Mouse (Mus musculus) embryonic facial prominence, embryonic 15.5 days (tissue): ENCODE measurements around the gene Arhgef11. TPM values are rescaled to one million over a fixed set of nuclear protein-coding genes. Genes with fewer than 3 reads are reported as not detected.
A peak's percentile ranks its signal among the peaks of the same experiment; 100 is the strongest.
"Not testable (repeated sequence)": the region's sequence is repeated elsewhere in the genome, so short reads cannot be mapped to it uniquely, and the experiment has no call there.

ENCODE experiments used
- ATAC-seq: fragments of 200-750 bp; cut with Nextera tagmentation; 2 replicates; pipeline ENCODE4 v1.8.0; 2017; ENCODE audit warnings: low read depth, moderate TSS enrichment; ENCODE audit not compliant: insufficient number of reproducible peaks, low FRiP score, low TSS enrichment
- H3K27ac ChIP-seq: fragments of 300-500 bp; sonication (generic); replicated peaks from 2 replicates; pipeline ENCODE4 v1.5.1; 2015; ENCODE audit warnings: mild to moderate bottlenecking, inconsistent platforms
- H3K27me3 ChIP-seq: fragments of 300-500 bp; sonication (generic); 2 replicates; pipeline ENCODE4 v1.6.1; 2015; ENCODE audit warnings: inconsistent platforms
- H3K36me3 ChIP-seq: fragments of 300-500 bp; sonication (generic); 2 replicates; pipeline ENCODE4 v1.6.1; 2015; ENCODE audit warnings: mild to moderate bottlenecking, inconsistent platforms
- H3K4me1 ChIP-seq: fragments of 300-500 bp; sonication (generic); 2 replicates; pipeline ENCODE4 v1.6.1; 2015; ENCODE audit warnings: inconsistent platforms
- H3K4me2 ChIP-seq: fragments of 300-500 bp; sonication (generic); replicated peaks from 2 replicates; pipeline ENCODE4 v1.6.1; 2015; ENCODE audit warnings: mild to moderate bottlenecking, inconsistent platforms
- H3K4me3 ChIP-seq: fragments of 300-500 bp; sonication (generic); replicated peaks from 2 replicates; pipeline ENCODE4 v1.5.1; 2015; ENCODE audit warnings: mild to moderate bottlenecking, inconsistent platforms
- H3K9ac ChIP-seq: fragments of 300-500 bp; sonication (generic); 2 replicates; pipeline ENCODE4 v1.6.1; 2015; ENCODE audit warnings: inconsistent platforms
- H3K9me3 ChIP-seq: fragments of 300-500 bp; sonication (generic); replicated peaks from 2 replicates; pipeline ENCODE4 v1.6.1; 2016; ENCODE audit warnings: inconsistent platforms
- WGBS: fragments of 180-500 bp; shearing (Covaris S2); methylation state at CpG from one replicate; pipeline ENCODE4 v1.1.7; 2015; 5-methylcytosine and 5-hydroxymethylcytosine counted together
- polyA plus RNA-seq: library from polyadenylated mRNA; unstranded; fragments of >200 nt; fragmentation: Nextera tagmentation; extraction: Ambion mirVana; gene quantifications from 2 replicates; pipeline ENCODE4 v1.2.1, GENCODE M21; 2015

Gene Arhgef11
- polyA plus RNA-seq: 16.4 and 18.3 TPM in 2 replicates

GRCm38 (mm10) chr3:87616957-87617810 lies at the start of gene Arhgef11:
Arhgef11 (plus strand) TSS chr3:87617559.
- no peaks in the 10 kb centered on the region for H3K9me3 ChIP-seq
- peak within 1 kb of the TSS; percentile 85 for H3K4me3 ChIP-seq
- H3K27ac ChIP-seq: peak within 1 kb of the TSS; percentile 95
- H3K4me1 ChIP-seq: peaks cover 28% of the 10 kb centered on the region
- no peaks in the 10 kb centered on the region for H3K27me3 ChIP-seq
- no peaks in the 10 kb centered on the region for H3K36me3 ChIP-seq
- peak within 1 kb of the TSS; percentile 83 for H3K4me2 ChIP-seq
- WGBS: 1% methylated on average over 85 of the region's 101 CpGs
- ATAC-seq: peak; percentile 95
- peak within 1 kb of the TSS; percentile 89 for H3K9ac ChIP-seq

- Histone ChIP-seq H3K27ac (no peak overlapping the region), H3K4me1 (peaks cover 10% of the 10 kb centered on the region), H3K9ac (no peak overlapping the region), H3K27me3 (no peaks in the 10 kb centered on the region), H3K4me3 (no peak overlapping the region), H3K9me3 (no peaks in the 10 kb centered on the region), H3K36me3 (no peaks in the 10 kb centered on the region), H3K4me2 (no peak overlapping the region)
- 92% methylated on average over 5 of the region's 5 CpGs for WGBS
- ATAC-seq: no peak
Observed at GRCm38 (mm10) chr3:87568681-87569080, 48.7 kb upstream of the Arhgef11 start.

DNA sequence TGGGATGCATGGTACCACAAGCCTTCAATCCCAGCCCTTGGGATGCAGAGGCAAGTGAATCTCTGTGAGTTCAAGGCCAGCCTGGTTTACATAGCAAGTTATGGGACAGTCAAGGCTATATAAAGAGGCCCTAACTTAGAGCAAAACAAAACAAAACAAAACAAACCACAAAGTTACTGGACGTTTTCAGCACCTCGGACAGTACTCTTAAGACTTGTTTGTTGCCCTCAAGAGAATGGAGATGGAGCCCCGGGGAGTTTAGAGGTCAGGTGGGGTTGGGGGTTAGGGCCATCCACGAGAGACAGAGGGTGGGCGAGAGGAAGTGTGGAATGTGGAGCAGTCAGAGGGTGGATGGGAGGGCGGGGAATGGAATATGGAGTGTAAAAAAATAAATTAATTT lies 41.6 kb upstream of the Arhgef11 start:
- no peak overlapping the region for H3K4me2 ChIP-seq
- H3K4me3 ChIP-seq: no peak overlapping the region
- no peaks in the 10 kb centered on the region for H3K27me3 ChIP-seq
- H3K9ac ChIP-seq: no peak overlapping the region
- H3K27ac ChIP-seq: no peak overlapping the region
- 28% methylated on average over 6 of the region's 6 CpGs for WGBS
- no peak for ATAC-seq
- H3K9me3 ChIP-seq: no peaks in the 10 kb centered on the region
- no peaks in the 10 kb centered on the region for H3K4me1 ChIP-seq
- no peaks in the 10 kb centered on the region for H3K36me3 ChIP-seq

GRCm38 (mm10) chr3:87582259-87582658 lies 35.1 kb upstream of the Arhgef11 start:
- WGBS: 93% methylated on average over 4 of the region's 4 CpGs
- Histone ChIP-seq H3K4me1 (no peaks in the 10 kb centered on the region), H3K36me3 (no peaks in the 10 kb centered on the region), H3K4me3 (no peak overlapping the region), H3K9me3 (no peaks in the 10 kb centered on the region), H3K9ac (no peak overlapping the region), H3K4me2 (no peak overlapping the region), H3K27me3 (no peaks in the 10 kb centered on the region), H3K27ac (no peak overlapping the region)
- ATAC-seq: no peak

GRCm38 (mm10) chr3:87593793-87594192 lies 23.6 kb upstream of the Arhgef11 start:
- H3K9me3 ChIP-seq: no peaks in the 10 kb centered on the region
- H3K27ac ChIP-seq: no peak overlapping the region
- 69% methylated on average over 5 of the region's 5 CpGs for WGBS
- no peak overlapping the region for H3K4me2 ChIP-seq
- H3K9ac ChIP-seq: no peak overlapping the region
- no peak for ATAC-seq
- H3K27me3 ChIP-seq: no peaks in the 10 kb centered on the region
- H3K36me3 ChIP-seq: no peaks in the 10 kb centered on the region
- no peak overlapping the region for H3K4me3 ChIP-seq
- H3K4me1 ChIP-seq: no peaks in the 10 kb centered on the region

- ATAC-seq, H3K36me3 ChIP-seq, H3K27me3 ChIP-seq, H3K9me3 ChIP-seq, H3K27ac ChIP-seq, H3K9ac ChIP-seq, H3K4me2 ChIP-seq, H3K4me3 ChIP-seq, H3K4me1 ChIP-seq: not testable (repeated sequence)
- 65% methylated on average over 4 of the region's 4 CpGs for WGBS
Observed at GRCm38 (mm10) chr3:87595328-87595727, 22.0 kb upstream of the Arhgef11 start.

DNA sequence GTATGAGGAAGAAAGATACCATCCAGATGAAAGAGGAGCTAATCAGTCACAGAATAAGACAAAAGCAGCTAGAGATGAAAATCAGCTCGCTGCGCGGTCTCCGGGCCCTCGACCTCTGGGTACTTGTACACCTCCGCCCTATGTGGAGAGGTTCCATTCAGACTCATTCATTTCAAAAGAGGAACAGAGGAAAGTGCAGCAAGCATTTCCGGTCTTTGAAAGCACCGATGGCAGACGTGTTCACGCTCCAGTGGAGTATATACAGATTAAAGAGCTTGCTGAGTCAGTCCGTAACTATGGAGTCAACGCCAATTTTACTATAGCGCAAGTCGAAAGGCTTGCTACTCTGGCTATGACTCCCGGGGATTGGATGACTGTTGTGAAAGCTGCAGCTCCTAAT lies 16.3 kb upstream of the Arhgef11 start:
- H3K9ac ChIP-seq, ATAC-seq: not testable (repeated sequence)
- WGBS: 96% methylated on average over 15 of the region's 15 CpGs

GRCm38 (mm10) chr3:87616354-87616753 lies 1.0 kb upstream of the Arhgef11 start:
- Histone ChIP-seq H3K4me3 (no peak overlapping the region; the same call in 1 of the 2 replicates), H3K4me2 (peak overlapping the region; percentile 83)

More for the DNA sequence above, 16.3 kb upstream of the Arhgef11 start:
- not testable (repeated sequence) for H3K27ac ChIP-seq, H3K4me1 ChIP-seq, H3K4me2 ChIP-seq, H3K27me3 ChIP-seq, H3K36me3 ChIP-seq, H3K4me3 ChIP-seq
- H3K9me3 ChIP-seq: peaks cover 18% of the 10 kb centered on the region; the same call in 1 of the 2 replicates

GRCm38 (mm10) chr3:87617811-87618130 lies 412 bp downstream of the Arhgef11 start:
- peak overlapping the region; percentile 89 for H3K9ac ChIP-seq
- H3K4me1 ChIP-seq: peaks cover 31% of the 10 kb centered on the region
- no peaks in the 10 kb centered on the region for H3K36me3 ChIP-seq
- peak overlapping the region; percentile 83 for H3K4me2 ChIP-seq
- H3K27me3 ChIP-seq: no peaks in the 10 kb centered on the region
- H3K27ac ChIP-seq: peak overlapping the region; percentile 95
- no peaks in the 10 kb centered on the region for H3K9me3 ChIP-seq
- no peak for ATAC-seq
- H3K4me3 ChIP-seq: peak overlapping the region; percentile 85
- WGBS: 0% methylated on average over 6 of the region's 6 CpGs

More at GRCm38 (mm10) chr3:87616354-87616753, 1.0 kb upstream of the Arhgef11 start:
- WGBS: 75% methylated on average over 4 of the region's 4 CpGs
- peak overlapping the region; percentile 95; the same call in 1 of the 2 replicates for H3K27ac ChIP-seq
- no peak overlapping the region for H3K9ac ChIP-seq
- H3K4me1 ChIP-seq: peaks cover 26% of the 10 kb centered on the region
- H3K9me3 ChIP-seq: no peaks in the 10 kb centered on the region
- ATAC-seq: no peak
- H3K36me3 ChIP-seq: no peaks in the 10 kb centered on the region
- H3K27me3 ChIP-seq: no peaks in the 10 kb centered on the region

DNA sequence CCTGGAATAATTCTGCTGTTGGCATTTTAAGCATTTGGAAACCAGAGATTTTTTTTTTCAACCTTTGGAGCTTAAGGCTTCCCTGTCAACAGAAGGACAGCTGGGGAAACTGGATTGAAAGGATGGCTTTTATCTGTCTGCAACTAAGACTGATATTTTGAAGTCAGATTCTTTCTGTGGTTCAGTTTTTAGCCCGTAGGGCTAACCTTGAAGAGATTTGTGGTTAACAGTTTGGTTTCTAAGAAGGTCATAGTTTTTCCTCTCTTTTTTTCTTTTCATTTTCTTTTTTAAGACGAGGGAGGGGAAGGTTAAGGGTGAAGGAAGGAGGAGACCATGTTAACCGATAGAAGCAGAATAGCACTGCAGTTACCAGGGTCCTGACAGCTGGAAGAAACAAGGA lies 881 bp downstream of the Arhgef11 start:
- no peak for ATAC-seq
- H3K9me3 ChIP-seq: no peaks in the 10 kb centered on the region
- no peaks in the 10 kb centered on the region for H3K36me3 ChIP-seq
- WGBS: 1% methylated on average over 3 of the region's 3 CpGs
- H3K4me2 ChIP-seq: peak overlapping the region; percentile 83
- H3K9ac ChIP-seq: peak overlapping the region; percentile 89; the same call in 1 of the 2 replicates
- H3K27me3 ChIP-seq: no peaks in the 10 kb centered on the region
- peaks cover 31% of the 10 kb centered on the region for H3K4me1 ChIP-seq
- H3K27ac ChIP-seq: peak overlapping the region; percentile 95
- H3K4me3 ChIP-seq: peak overlapping the region; percentile 85

- peak overlapping the region; percentile 85 for H3K4me3 ChIP-seq
- 24% methylated on average over 5 of the region's 5 CpGs for WGBS
- no peaks in the 10 kb centered on the region for H3K9me3 ChIP-seq
- H3K27ac ChIP-seq: no peak overlapping the region; the same call in 1 of the 2 replicates
- peak overlapping the region; percentile 83 for H3K4me2 ChIP-seq
- no peaks in the 10 kb centered on the region for H3K36me3 ChIP-seq
- ATAC-seq: no peak
- no peaks in the 10 kb centered on the region for H3K27me3 ChIP-seq
- H3K4me1 ChIP-seq: peaks cover 31% of the 10 kb centered on the region
- peak overlapping the region; percentile 89 for H3K9ac ChIP-seq
Observed at GRCm38 (mm10) chr3:87618981-87619710, 1.8 kb downstream of the Arhgef11 start.
